Mouse (Mus musculus) liver, postnatal 0 days (tissue): ENCODE measurements around the gene Actr3b. TPM values are rescaled to one million over a fixed set of nuclear protein-coding genes. Genes with fewer than 3 reads are reported as not detected.
A peak's percentile ranks its signal among the peaks of the same experiment; 100 is the strongest.
"Not testable (repeated sequence)": the region's sequence is repeated elsewhere in the genome, so short reads cannot be mapped to it uniquely, and the experiment has no call there.

Source experiments
- ATAC-seq: fragments of 200-750 bp; cut with Nextera tagmentation; 2 replicates; pipeline ENCODE4 v1.8.0; 2017; ENCODE audit warnings: mild to moderate bottlenecking, moderate library complexity
- DNase-seq: peaks from one replicate; pipeline ENCODE4 v3.0.0-alpha.2; 2016
- H3K27ac ChIP-seq: fragments of 300-500 bp; sonication (generic); 2 replicates; pipeline ENCODE4 v1.5.1; 2014; ENCODE audit warnings: antibody characterized with exemption, moderate library complexity, mild to moderate bottlenecking, low read depth
- H3K27me3 ChIP-seq: fragments of 300-500 bp; sonication (generic); 2 replicates; pipeline ENCODE4 v1.6.1; 2014; ENCODE audit warnings: low read length, control low read depth, mixed read lengths; ENCODE audit not compliant: insufficient read depth
- H3K36me3 ChIP-seq: fragments of 300-500 bp; sonication (generic); replicated peaks from 2 replicates; pipeline ENCODE4 v1.6.1; 2014; ENCODE audit warnings: mild to moderate bottlenecking, control low read depth, low read length, moderate library complexity, mixed read lengths; ENCODE audit not compliant: insufficient read depth
- H3K4me1 ChIP-seq: fragments of 300-500 bp; sonication (generic); 2 replicates; pipeline ENCODE4 v1.6.1; 2014; ENCODE audit warnings: antibody characterized with exemption, mild to moderate bottlenecking, control low read depth; ENCODE audit not compliant: insufficient read depth
- H3K4me2 ChIP-seq: fragments of 300-500 bp; sonication (generic); 2 replicates; pipeline ENCODE4 v1.6.1; 2014; ENCODE audit warnings: low read depth, mild to moderate bottlenecking, low read length, moderate library complexity, mixed read lengths
- H3K4me3 ChIP-seq: fragments of 300-500 bp; sonication (generic); 2 replicates; pipeline ENCODE4 v1.5.1; 2014; ENCODE audit warnings: low read depth, low read length
- H3K9ac ChIP-seq: fragments of 300-500 bp; sonication (generic); replicated peaks from 2 replicates; pipeline ENCODE4 v1.6.1; 2014; ENCODE audit warnings: mild to moderate bottlenecking, moderate library complexity
- H3K9me3 ChIP-seq: fragments of 300-500 bp; sonication (generic); 2 replicates; pipeline ENCODE4 v1.6.1; 2016; ENCODE audit warnings: mild to moderate bottlenecking, control low read depth, low read length, mixed read lengths
- CTCF ChIP-seq: sonication (generic); IDR thresholded peaks from 2 replicates; pipeline ENCODE4 v1.5.1; 2016; ENCODE audit warnings: antibody characterized with exemption, low read depth
- EP300 ChIP-seq: IDR thresholded peaks from 2 replicates; pipeline ENCODE4 v1.6.1; 2016; ENCODE audit warnings: antibody characterized with exemption, low read depth, mild to moderate bottlenecking
- WGBS: fragments of 180-500 bp; shearing (Covaris S2); extraction: QIAGEN DNeasy Blood & Tissue Kit; methylation state at CpG from one replicate; pipeline ENCODE4 v1.1.7; 2014; ENCODE audit not compliant: insufficient replicate concordance; 5-methylcytosine and 5-hydroxymethylcytosine counted together
- polyA plus RNA-seq: library from polyadenylated mRNA; unstranded; fragments of >200 nt; fragmentation: Nextera tagmentation; extraction: Ambion mirVana; gene quantifications from 2 replicates; pipeline ENCODE4 v1.2.1, GENCODE M21; 2015

Actr3b gene
- 0.68 and 0.71 TPM in 2 replicates for polyA plus RNA-seq

DNA sequence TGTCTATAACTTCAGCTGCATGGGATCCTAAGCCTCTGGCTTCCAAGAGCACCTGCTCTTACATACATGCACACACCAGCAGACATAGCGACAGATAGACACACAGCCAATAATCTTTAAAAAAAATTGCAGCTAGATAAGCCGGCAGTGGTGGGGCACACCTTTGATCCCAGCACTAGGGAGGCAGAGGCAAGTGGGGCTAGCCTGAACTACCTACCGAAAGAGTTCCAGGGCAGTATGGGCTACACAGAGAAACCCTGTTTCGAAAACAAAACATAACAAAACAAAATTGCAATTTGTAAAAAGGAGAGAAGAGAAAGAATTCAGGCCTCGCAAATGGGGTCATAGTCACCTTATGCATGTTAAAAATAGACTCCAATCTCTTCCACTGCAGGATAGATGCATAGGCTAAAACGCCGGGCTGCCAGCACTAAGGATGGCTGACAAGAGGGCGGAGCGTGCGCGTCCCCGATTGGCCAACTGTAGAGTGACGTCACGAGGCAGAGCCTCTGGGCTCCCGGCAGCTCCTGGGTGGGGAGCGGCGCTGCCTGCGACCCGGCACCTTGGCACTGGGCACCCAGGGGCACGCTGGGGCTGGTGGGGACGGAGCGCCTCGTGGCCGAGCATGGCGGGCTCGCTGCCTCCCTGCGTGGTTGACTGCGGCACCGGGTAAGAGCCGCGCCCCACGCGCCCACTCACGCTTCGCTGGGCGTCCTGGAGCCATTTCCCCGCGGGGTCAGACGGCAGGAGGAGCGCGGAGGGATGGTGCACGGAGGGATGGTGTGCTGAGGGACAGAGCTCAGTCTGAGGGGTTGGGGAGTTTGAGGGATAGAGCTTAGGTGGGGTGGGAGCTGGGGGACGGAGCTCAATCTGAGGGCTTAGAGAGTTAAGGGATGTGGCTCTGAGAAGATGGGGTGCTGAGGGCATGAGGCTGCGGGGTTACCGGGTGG lies at the start of gene Actr3b:
Gene Actr3b, plus strand, starts transcription at position 538 of the 950 bp plus-strand sequence.
- Histone ChIP-seq H3K27ac (no peak within 1 kb of the TSS), H3K4me2 (peak within 1 kb of the TSS; percentile 93), H3K36me3 (no peaks in the 10 kb centered on the region), H3K9ac (peak within 1 kb of the TSS; percentile 50; the same call in 1 of the 2 replicates), H3K27me3 (peaks cover 7% of the 10 kb centered on the region), H3K4me1 (peaks cover 12% of the 10 kb centered on the region), H3K9me3 (no peaks in the 10 kb centered on the region), H3K4me3 (peak within 1 kb of the TSS; percentile 64)
- WGBS: 3% methylated on average over 45 of the region's 45 CpGs
- peak; percentile 81 for DNase-seq
- TF ChIP-seq EP300: no peak
- no peak for TF ChIP-seq CTCF
- peak; percentile 89 for ATAC-seq

DNA sequence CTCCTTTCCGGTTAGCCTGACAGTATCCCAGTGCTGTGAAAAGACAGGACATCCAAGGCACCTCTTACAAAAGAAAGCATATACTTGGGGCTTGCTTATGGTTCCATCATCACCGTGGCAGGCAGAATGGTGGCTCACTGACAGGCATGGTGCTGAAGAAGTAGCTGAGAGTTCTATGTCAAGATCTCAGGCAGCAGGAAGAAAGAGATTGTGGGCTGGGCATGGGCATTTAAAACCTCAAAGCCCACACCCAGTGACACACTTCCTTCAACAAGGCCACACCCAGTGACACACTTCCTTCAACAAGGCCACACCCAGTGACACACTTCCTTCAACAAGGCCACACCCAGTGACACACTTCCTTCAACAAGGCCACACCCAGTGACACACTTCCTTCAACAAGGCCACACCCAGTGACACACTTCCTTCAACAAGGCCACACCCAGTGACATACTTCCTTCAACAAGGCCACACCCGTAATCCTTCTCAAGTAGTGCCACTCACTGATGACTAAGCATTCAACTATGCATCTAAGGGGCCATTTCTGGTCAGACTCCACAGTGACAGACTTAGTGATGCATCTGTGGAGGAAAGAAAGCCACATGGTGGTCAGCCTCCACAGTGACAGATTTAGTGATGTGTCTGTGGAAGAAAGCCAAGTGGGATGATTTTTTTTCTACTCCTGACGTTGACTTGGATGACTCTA lies 46.6 kb upstream of the Actr3b start:
- H3K4me2 ChIP-seq, H3K9me3 ChIP-seq, H3K27me3 ChIP-seq, H3K4me3 ChIP-seq, DNase-seq, H3K36me3 ChIP-seq, H3K9ac ChIP-seq, H3K27ac ChIP-seq, H3K4me1 ChIP-seq, ATAC-seq: not testable (repeated sequence)
- 85% methylated on average over 4 of the region's 4 CpGs for WGBS

DNA sequence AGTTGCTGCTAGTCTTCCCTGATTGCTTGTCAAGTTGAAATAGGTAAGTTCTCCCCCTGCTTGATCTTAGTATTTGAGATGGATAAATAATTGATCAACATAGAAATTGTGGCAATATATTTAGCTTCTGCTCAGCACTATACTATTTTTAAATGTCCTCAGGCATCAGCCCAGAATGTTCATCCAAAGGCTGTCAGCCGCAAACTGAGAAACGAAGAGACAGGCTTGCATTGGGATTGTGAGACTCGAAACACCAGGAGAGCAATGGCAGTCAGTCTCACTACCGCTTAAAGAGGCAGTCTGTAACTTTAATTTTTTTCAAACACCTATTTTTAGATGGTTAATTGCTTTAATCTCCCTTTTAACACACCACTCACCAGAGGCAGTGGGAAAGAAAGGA lies 40.4 kb upstream of the Actr3b start:
- Histone ChIP-seq H3K27ac (no peak overlapping the region), H3K27me3 (no peaks in the 10 kb centered on the region), H3K4me1 (no peaks in the 10 kb centered on the region), H3K4me2 (no peak overlapping the region), H3K9me3 (no peaks in the 10 kb centered on the region), H3K4me3 (no peak overlapping the region), H3K36me3 (no peaks in the 10 kb centered on the region), H3K9ac (no peak overlapping the region)
- WGBS: 83% methylated on average over 4 of the region's 4 CpGs
- ATAC-seq (no peak), DNase-seq (no peak)
- TF ChIP-seq CTCF: no peak
- TF ChIP-seq EP300: no peak

- ATAC-seq (no peak), DNase-seq (no peak)
- H3K27ac ChIP-seq: no peak overlapping the region
- no peaks in the 10 kb centered on the region for H3K4me1 ChIP-seq
- H3K27me3 ChIP-seq: no peaks in the 10 kb centered on the region
- H3K4me3 ChIP-seq: no peak overlapping the region
- H3K9me3 ChIP-seq: no peaks in the 10 kb centered on the region
- TF ChIP-seq EP300: no peak
- TF ChIP-seq CTCF: no peak
- no peak overlapping the region for H3K9ac ChIP-seq
- WGBS: 78% methylated on average over 2 of the region's 2 CpGs
- no peaks in the 10 kb centered on the region for H3K36me3 ChIP-seq
- H3K4me2 ChIP-seq: no peak overlapping the region
These were observed 36.8 kb upstream of the Actr3b start for GRCm38 (mm10) chr5:25723016-25723415.

DNA sequence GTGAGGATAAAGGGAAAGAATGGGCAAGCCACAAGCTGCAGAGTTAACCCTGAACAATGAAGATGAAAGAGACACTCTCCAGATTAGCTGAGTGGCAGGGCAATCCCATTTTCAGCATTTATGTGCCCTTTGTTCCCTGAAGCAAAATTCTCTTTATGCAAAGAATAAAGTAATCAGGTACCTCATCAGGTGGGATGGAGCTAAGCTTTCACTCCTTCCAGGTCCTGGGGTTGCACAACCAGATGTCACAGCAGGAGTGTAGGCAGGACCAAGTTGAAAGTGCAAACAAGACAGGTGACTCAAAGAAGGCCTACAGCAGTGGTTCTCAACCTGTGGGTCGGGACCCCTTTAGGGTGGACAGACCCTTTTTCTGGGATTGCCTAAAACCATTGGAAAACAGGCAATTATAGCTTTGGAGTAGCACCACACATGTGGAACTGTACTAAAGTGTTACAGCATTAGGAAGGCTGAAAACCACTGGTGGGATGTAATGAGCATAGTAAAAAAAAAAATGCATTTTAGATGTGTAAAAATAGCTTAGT lies 35.6 kb upstream of the Actr3b start:
- 22% methylated on average over 1 of the region's 1 CpGs for WGBS
- no peak for DNase-seq
- no peak overlapping the region for H3K4me3 ChIP-seq
- H3K4me2 ChIP-seq: no peak overlapping the region
- no peaks in the 10 kb centered on the region for H3K36me3 ChIP-seq
- no peak for TF ChIP-seq EP300
- TF ChIP-seq CTCF: no peak
- no peaks in the 10 kb centered on the region for H3K9me3 ChIP-seq
- H3K4me1 ChIP-seq: no peaks in the 10 kb centered on the region
- H3K27ac ChIP-seq: no peak overlapping the region
- no peak for ATAC-seq
- H3K27me3 ChIP-seq: no peaks in the 10 kb centered on the region
- H3K9ac ChIP-seq: no peak overlapping the region

- H3K36me3 ChIP-seq: no peaks in the 10 kb centered on the region
- DNase-seq (peak; percentile 51), ATAC-seq (no peak)
- H3K4me2 ChIP-seq: no peak overlapping the region
- no peak overlapping the region for H3K9ac ChIP-seq
- no peak overlapping the region for H3K4me3 ChIP-seq
- H3K4me1 ChIP-seq: no peaks in the 10 kb centered on the region
- TF ChIP-seq CTCF: peak; percentile 72
- no peak for TF ChIP-seq EP300
- H3K27me3 ChIP-seq: no peaks in the 10 kb centered on the region
- WGBS: 0% methylated on average over 1 of the region's 1 CpGs
- H3K27ac ChIP-seq: no peak overlapping the region
- H3K9me3 ChIP-seq: no peaks in the 10 kb centered on the region
These were observed 25.5 kb upstream of the Actr3b start for GRCm38 (mm10) chr5:25734318-25734717.
